Mouse (Mus musculus) CH12.LX (cell line): ENCODE data around the gene Ost4. TPM values are rescaled to one million over a fixed set of nuclear protein-coding genes. Genes with fewer than 3 reads are reported as not detected.

Source experiments
- DNase-seq: peaks from one replicate; pipeline ENCODE4 v3.0.0-alpha.2; 2013; ENCODE audit errors: extremely low read depth
- H3K27ac ChIP-seq: 2 replicates; pipeline ENCODE4 v1.5.1; 2012; ENCODE audit warnings: low read depth, mild to moderate bottlenecking, control low read depth, moderate library complexity; ENCODE audit not compliant: insufficient read depth
- H3K27me3 ChIP-seq: replicated peaks from 2 replicates; pipeline ENCODE3; 2012; ENCODE audit warnings: inconsistent platforms
- H3K36me3 ChIP-seq, 2 experiments: replicated peaks in 1 of 2; 2 replicates each; pipeline versions ENCODE3 to v1.6.1; 2012; ENCODE audit warnings: inconsistent platforms in 1 of 2, low read length in 1 of 2, mild to moderate bottlenecking in 1 of 2, mixed read lengths in 1 of 2, moderate library complexity in 1 of 2; ENCODE audit not compliant: control insufficient read depth in 1 of 2, insufficient read depth in 1 of 2
- H3K4me1 ChIP-seq, 2 experiments: 2 replicates each; pipeline ENCODE4 v1.6.1; 2012; ENCODE audit warnings: inconsistent platforms in 1 of 2, moderate library complexity in 1 of 2; ENCODE audit not compliant: insufficient read depth in 2 of 2, control insufficient read depth in 1 of 2
- H3K4me2 ChIP-seq: 2 replicates; pipeline ENCODE4 v1.6.1; 2012; ENCODE audit warnings: low read depth, mild to moderate bottlenecking, control low read depth; ENCODE audit not compliant: poor library complexity, insufficient read depth, severe bottlenecking
- H3K4me3 ChIP-seq, 3 experiments: fragments of 150-350 bp in 1 of 3; sonication (generic) in 1 of 3; replicated peaks in 1 of 3; 2 replicates each; pipeline versions ENCODE3 to v1.5.1; 2011 to 2012; ENCODE audit warnings: low read depth in 2 of 3, low read length in 2 of 3, mild to moderate bottlenecking in 2 of 3, moderate library complexity in 2 of 3, control low read depth in 1 of 3, improper control_type of control experiment in 1 of 3, inconsistent platforms in 1 of 3, mixed read lengths in 1 of 3; ENCODE audit not compliant: poor library complexity in 1 of 3
- H3K79me2 ChIP-seq: replicated peaks from 2 replicates; pipeline ENCODE4 v1.6.1; 2012; ENCODE audit warnings: mild to moderate bottlenecking, moderate library complexity; ENCODE audit not compliant: control insufficient read depth, poor library complexity, insufficient read depth, severe bottlenecking; ENCODE audit errors: extremely low read depth
- H3K9ac ChIP-seq: 2 replicates; pipeline ENCODE4 v1.6.1; 2012; ENCODE audit warnings: low read depth, mild to moderate bottlenecking, control low read depth, moderate library complexity; ENCODE audit not compliant: insufficient read depth
- H3K9me3 ChIP-seq: replicated peaks from 2 replicates; pipeline ENCODE3; 2012; ENCODE audit warnings: low read length, inconsistent platforms, mixed read lengths
- CHD1 ChIP-seq: IDR thresholded peaks from 2 replicates; pipeline ENCODE4 v1.6.1; 2012; ENCODE audit warnings: low read depth, low read length, improper control_type of control experiment, inconsistent platforms
- CHD2 ChIP-seq: IDR thresholded peaks from 2 replicates; pipeline ENCODE4 v1.6.1; 2011; ENCODE audit warnings: low read length, improper control_type of control experiment
- E2F4 ChIP-seq: IDR thresholded peaks from 2 replicates; pipeline ENCODE4 v1.6.1; 2011; ENCODE audit warnings: low read depth, low read length, improper control_type of control experiment; ENCODE audit not compliant: insufficient replicate concordance
- ETS1 ChIP-seq: conservative IDR thresholded peaks from 2 replicates; pipeline ENCODE4 v1.6.1; 2012; ENCODE audit warnings: low read depth, mild to moderate bottlenecking, inconsistent platforms, low read length, improper control_type of control experiment, moderate library complexity
- HCFC1 ChIP-seq: IDR thresholded peaks from 2 replicates; pipeline ENCODE4 v1.6.1; 2012; ENCODE audit warnings: low read depth, mild to moderate bottlenecking, inconsistent platforms, low read length, improper control_type of control experiment
- JUN ChIP-seq: IDR thresholded peaks from 2 replicates; pipeline ENCODE4 v1.6.1; 2011; ENCODE audit warnings: low read depth, mild to moderate bottlenecking, low read length, improper control_type of control experiment, moderate library complexity; ENCODE audit not compliant: insufficient read depth
- KAT2A ChIP-seq: IDR thresholded peaks from 2 replicates; pipeline ENCODE4 v1.6.1; 2012; ENCODE audit warnings: low read length, improper control_type of control experiment, inconsistent platforms; ENCODE audit not compliant: insufficient replicate concordance
- MEF2A ChIP-seq: IDR thresholded peaks from 2 replicates; pipeline ENCODE4 v1.6.1; 2014; ENCODE audit warnings: low read depth, mild to moderate bottlenecking, inconsistent platforms, low read length, improper control_type of control experiment, borderline replicate concordance
- NELFE ChIP-seq: IDR thresholded peaks from 2 replicates; pipeline ENCODE4 v1.6.1; 2011; ENCODE audit warnings: low read depth, low read length, improper control_type of control experiment
- POLR2AphosphoS2 ChIP-seq: IDR thresholded peaks from 2 replicates; pipeline ENCODE4 v1.6.1; 2011; ENCODE audit warnings: low read depth, low read length, improper control_type of control experiment
- RAD21 ChIP-seq: IDR thresholded peaks from 2 replicates; pipeline ENCODE4 v1.6.1; 2011; ENCODE audit warnings: low read depth, mild to moderate bottlenecking, low read length, improper control_type of control experiment, moderate library complexity
- SIN3A ChIP-seq: IDR thresholded peaks from 2 replicates; pipeline ENCODE4 v1.6.1; 2012; ENCODE audit warnings: low read length, improper control_type of control experiment, inconsistent platforms
- ZC3H11A ChIP-seq: IDR thresholded peaks from 2 replicates; pipeline ENCODE4 v1.6.1; 2012; ENCODE audit warnings: low read depth, mild to moderate bottlenecking, inconsistent platforms, low read length, improper control_type of control experiment
- ZKSCAN1 ChIP-seq: IDR thresholded peaks from 2 replicates; pipeline ENCODE4 v1.6.1; 2012; ENCODE audit warnings: low read depth, inconsistent platforms, low read length, improper control_type of control experiment, borderline replicate concordance
- ZMIZ1 ChIP-seq: IDR thresholded peaks from 2 replicates; pipeline ENCODE4 v1.6.1; 2012; ENCODE audit warnings: low read depth, mild to moderate bottlenecking, inconsistent platforms, low read length, improper control_type of control experiment
- ZNF384 ChIP-seq: IDR thresholded peaks from 2 replicates; pipeline ENCODE4 v1.6.1; 2012; ENCODE audit warnings: low read depth, low read length, improper control_type of control experiment, inconsistent platforms
- dilution Hi-C: fragments of 300-500 bp; cut with MboI; formaldehyde crosslinking; loops from 2 replicates; pipeline ENCODE4 v1.14.3; 2020; ENCODE audit warnings: low sequenced_read_pairs; ENCODE audit not compliant: extremely low pct_unique_long_range_greater_than_20kb, extremely low pct_ligation_motif_present
- in situ Hi-C: fragments of 300-500 bp; cut with MboI; formaldehyde crosslinking; loops from 3 replicates; pipeline ENCODE4 v1.14.3; 2019; ENCODE audit warnings: low sequenced_read_pairs, low pct_ligation_motif_present, low pct_unique_long_range_greater_than_20kb, mixed read lengths
- polyA plus RNA-seq: library from polyadenylated mRNA; unstranded; fragments of >175 nt; gene quantifications from 2 replicates; pipeline ENCODE4 v1.2.1, GENCODE M21; 2012; ENCODE audit warnings: low read depth; ENCODE audit not compliant: insufficient read length
- total RNA-seq, 2 experiments: library from RNA; depleted of rRNA; stranded (reverse); fragments of 300-350 nt in 1 of 2; fragments of >200 nt in 1 of 2; gene quantifications; 2 replicates each; pipeline ENCODE4 v1.2.3; 2012 to 2014

The Ost4 gene
- total and polyA plus RNA-seq, 3 experiments = 181 to 330 (median 263) TPM

GRCm38 (mm10) chr5:30954065-30954464, 46.5 kb upstream of the Ost4 start:
- in situ Hi-C loops (no loop called here), dilution Hi-C loops (no loop called here)
- Histone ChIP-seq H3K9me3 (peaks cover 5% of the 10 kb centered on the region), H3K9ac (no peak overlapping the region), H3K27ac (no peak overlapping the region), H3K79me2 (peaks cover 11% of the 10 kb centered on the region), H3K27me3 (peaks cover 5% of the 10 kb centered on the region), H3K36me3 (peaks cover 53 to 65% of the 10 kb centered on the region in 2 experiments), H3K4me2 (no peak overlapping the region), H3K4me3 (no peak overlapping the region), H3K4me1 (peaks cover 10 to 37% of the 10 kb centered on the region in 2 experiments)
- TF ChIP-seq ZC3H11A (no peak), RAD21 (no peak), CHD2 (no peak), CHD1 (no peak), MEF2A (no peak), POLR2AphosphoS2 (no peak; the same call in 1 of the 2 replicates), ZNF384 (no peak), ZMIZ1 (no peak), E2F4 (no peak), ETS1 (no peak), NELFE (no peak), HCFC1 (no peak)
- DNase-seq = no peak

GRCm38 (mm10) chr5:30952551-30952950, 45.0 kb upstream of the Ost4 start:
- Histone ChIP-seq H3K9ac (no peak overlapping the region), H3K36me3 (peaks cover 43 to 50% of the 10 kb centered on the region in 2 experiments), H3K4me1 (peaks cover 3 to 27% of the 10 kb centered on the region in 2 experiments), H3K79me2 (no peaks in the 10 kb centered on the region), H3K4me3 (no peak overlapping the region), H3K27me3 (peaks cover 10% of the 10 kb centered on the region), H3K9me3 (peaks cover under 1% of the 10 kb centered on the region), H3K27ac (no peak overlapping the region), H3K4me2 (no peak overlapping the region)
- dilution Hi-C loops (no loop called here), in situ Hi-C loops (no loop called here)
- no peak for TF ChIP-seq NELFE
- no peak for TF ChIP-seq SIN3A
- TF ChIP-seq JUN = no peak
- TF ChIP-seq ZKSCAN1 = no peak
- TF ChIP-seq KAT2A = no peak
- no peak for TF ChIP-seq POLR2AphosphoS2
- DNase-seq = no peak
